Mouse (Mus musculus) testis, adult 2 months (tissue): Measurements from ENCODE around the gene Ablim1.

Experiments
- CTCF ChIP-seq: fragments of 200-500 bp; IDR thresholded peaks from 2 replicates; pipeline ENCODE4 v1.5.1; 2012; ENCODE audit warnings: low read depth, mild to moderate bottlenecking, inconsistent platforms, low read length, moderate library complexity; ENCODE audit not compliant: control insufficient read depth, insufficient read depth, insufficient replicate concordance
- POLR2A ChIP-seq: fragments of 200-500 bp; IDR thresholded peaks from 2 replicates; pipeline ENCODE4 v1.6.1; 2012; ENCODE audit warnings: low read depth, mild to moderate bottlenecking, inconsistent platforms, low read length, moderate library complexity; ENCODE audit not compliant: control insufficient read depth

- no peak for TF ChIP-seq POLR2A
- TF ChIP-seq CTCF, result no peak
Observed at GRCm38 (mm10) chr19:57230996-57231395, 83.7 kb downstream of the Ablim1 start.
